Mouse (Mus musculus) kidney, adult 11 months (tissue): ENCODE measurements around the gene Car3.

Experiments used
- DNase-seq: peaks from one replicate; pipeline ENCODE4 v3.0.0; 2022

The Car3 gene

GRCm38 (mm10) chr3:14863022-14863711, at the start of gene Car3:
Car3 (plus strand) TSS chr3:14863512.
- DNase-seq: no peak

DNA sequence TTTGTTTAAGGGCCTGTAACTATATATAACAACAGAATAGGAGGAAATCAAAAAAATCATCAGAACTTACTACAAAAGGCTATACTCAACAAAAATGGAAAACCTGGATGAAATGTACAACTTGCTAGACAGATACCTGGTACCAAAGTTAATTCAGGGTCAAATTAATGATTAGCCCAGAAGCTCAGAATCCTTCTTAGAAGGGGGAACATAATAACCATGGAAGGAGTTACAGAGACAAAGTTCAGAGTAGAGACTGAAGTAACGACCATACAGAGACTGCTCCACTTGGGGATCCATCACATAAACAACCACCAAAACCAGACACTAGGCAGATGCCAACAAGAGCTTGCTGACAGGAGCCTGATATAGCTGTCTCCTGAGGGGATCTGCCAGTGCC, 47.9 kb upstream of the Car3 start:
- DNase-seq: peak; percentile 8

GRCm38 (mm10) chr3:14819844-14820504, 43.3 kb upstream of the Car3 start:
- DNase-seq: no peak

DNA sequence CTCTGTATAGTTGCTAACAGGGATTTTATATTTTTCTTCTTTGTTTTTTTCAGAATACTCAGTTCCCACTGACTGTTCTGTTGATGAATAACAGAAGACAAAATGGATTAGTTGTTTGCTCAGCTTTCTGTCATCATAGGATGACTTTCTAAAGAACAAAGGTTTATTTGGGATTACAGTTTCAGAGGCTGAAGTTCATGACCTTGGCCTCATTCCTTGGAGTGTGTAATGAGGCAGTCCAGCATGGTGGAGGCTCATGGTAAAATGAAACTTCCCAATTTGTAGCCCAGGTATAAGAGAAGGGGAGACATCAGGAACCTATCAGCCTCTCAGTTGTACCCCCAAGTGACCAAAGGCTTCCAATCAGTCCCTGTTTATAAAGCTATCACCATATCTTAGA, 34.4 kb upstream of the Car3 start:
- peak; percentile 12 for DNase-seq

- DNase-seq: no peak
These were observed 32.0 kb upstream of the Car3 start for GRCm38 (mm10) chr3:14831219-14831835.

GRCm38 (mm10) chr3:14832766-14833165, 30.5 kb upstream of the Car3 start:
- peak; percentile 79 for DNase-seq

- DNase-seq: no peak
These were observed 24.4 kb upstream of the Car3 start for GRCm38 (mm10) chr3:14838936-14839335.

DNA sequence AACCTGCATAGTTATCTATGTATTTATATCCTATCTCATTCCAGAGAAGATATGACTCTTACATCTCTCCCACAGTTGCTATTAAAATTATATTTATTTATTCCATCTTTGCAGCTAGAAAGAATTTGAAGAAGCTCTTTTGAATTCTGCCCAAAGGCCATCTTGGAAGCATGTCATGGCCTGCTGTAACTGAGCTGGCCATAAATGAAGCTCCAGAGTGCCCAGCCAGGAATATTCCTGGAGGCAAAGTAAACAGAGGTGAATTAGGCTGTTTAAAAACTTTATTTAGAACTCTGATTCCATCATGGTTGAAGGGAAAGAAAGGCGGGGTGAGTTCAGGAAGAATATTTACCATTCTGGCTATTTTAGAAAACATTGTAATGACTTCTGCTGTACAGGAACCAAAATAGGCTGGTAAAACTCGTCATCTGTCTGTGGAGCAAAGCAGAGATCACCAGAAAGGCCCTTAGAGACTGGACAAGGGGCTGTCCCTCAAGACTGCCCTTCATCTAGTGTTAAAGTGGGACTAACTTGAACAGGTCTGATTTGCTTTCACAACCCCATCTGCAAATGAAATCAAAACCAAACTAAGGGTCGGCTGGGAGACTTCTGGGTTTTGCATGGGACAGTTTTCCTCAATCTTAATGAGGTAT, 23.7 kb upstream of the Car3 start:
- no peak for DNase-seq

GRCm38 (mm10) chr3:14848587-14849254, 14.6 kb upstream of the Car3 start:
- DNase-seq: no peak

DNA sequence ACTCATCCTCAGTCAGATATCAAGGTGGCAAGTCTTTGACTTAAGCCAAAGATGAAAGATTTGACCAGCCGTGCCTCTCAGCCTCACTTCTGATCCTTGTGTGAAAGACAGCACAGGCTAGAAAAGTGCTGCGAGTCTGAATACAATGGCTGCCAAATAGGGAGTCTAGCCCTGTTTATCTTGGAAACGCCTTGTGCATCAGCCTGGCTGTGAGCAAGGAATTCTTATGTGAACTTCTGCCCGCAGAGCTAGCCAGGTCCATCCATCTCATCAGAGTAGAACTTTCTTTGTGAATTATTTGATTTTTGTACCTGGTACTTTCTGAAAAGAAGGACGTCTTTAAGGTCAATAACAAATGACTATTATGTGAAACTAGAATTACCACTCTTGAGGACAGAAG, 9.3 kb upstream of the Car3 start:
- no peak for DNase-seq

GRCm38 (mm10) chr3:14854446-14854845, 8.9 kb upstream of the Car3 start:
- DNase-seq: no peak

DNA sequence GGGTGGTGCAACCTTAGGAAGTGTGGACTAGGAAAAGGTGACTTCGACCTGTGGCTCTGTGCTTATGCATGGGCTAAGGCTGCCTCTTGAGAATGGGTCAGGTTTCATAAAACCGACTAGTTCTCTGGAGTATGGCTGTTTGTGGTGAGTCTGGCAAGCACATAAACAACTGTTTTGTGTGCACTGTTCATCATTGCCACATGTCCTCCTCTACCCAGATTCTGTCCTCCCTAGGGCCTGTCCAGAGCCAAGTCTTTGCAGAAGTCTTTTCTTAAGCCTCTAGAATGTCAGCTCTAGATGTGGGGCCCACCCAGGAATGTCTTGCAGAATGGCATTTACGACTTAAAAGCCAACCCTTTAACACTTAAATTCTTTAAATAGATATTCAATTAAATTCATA, 5.4 kb upstream of the Car3 start:
- no peak for DNase-seq

GRCm38 (mm10) chr3:14860291-14860690, 3.0 kb upstream of the Car3 start:
- DNase-seq: no peak

DNA sequence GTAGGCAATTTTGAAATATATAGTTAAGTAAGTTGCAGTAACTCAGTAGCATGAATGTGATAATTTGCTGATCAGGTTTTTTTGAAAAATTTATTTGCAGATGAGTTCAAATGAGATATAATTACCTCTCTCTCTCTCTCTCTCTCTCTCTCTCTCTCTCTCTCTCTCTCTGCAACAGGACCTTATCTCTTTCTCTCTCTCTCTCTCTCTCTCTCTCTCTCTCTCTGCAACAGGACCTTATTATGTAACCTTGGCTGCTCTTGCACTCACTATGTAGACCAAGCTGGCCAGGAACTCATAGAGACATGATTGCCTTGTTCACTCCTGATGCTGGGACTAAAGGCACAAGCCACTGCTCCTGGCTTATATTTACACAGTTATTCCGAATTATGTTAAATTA, 2.1 kb upstream of the Car3 start:
- no peak for DNase-seq

GRCm38 (mm10) chr3:14861787-14862186, 1.5 kb upstream of the Car3 start:
- DNase-seq: no peak

- no peak for DNase-seq
These were observed 674 bp upstream of the Car3 start for GRCm38 (mm10) chr3:14862654-14863021.

GRCm38 (mm10) chr3:14863922-14864321, 610 bp downstream of the Car3 start:
- DNase-seq: no peak

DNA sequence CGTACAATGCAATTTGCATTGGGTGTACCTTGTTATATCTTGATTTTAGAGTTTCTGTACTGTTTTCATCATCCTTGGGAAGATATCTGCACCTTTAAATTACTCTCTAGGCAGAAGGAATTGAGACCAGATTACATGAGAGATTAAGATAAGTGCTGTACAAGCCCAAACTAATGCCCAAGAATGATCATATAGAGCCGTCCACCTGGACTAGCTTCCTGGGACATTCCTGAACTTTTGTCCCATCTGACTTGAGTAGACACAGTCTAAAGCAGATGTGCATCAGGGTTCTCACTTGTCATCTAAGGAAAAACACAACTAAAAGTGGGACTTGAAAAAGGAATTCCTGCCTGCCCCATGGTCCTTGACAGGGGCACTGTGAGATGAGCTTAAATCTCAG, 2.6 kb downstream of the Car3 start:
- DNase-seq: no peak

- DNase-seq: peak; percentile 61
These were observed 6.5 kb downstream of the Car3 start for GRCm38 (mm10) chr3:14869779-14870178.

- DNase-seq: no peak
These were observed 7.2 kb downstream of the Car3 start for GRCm38 (mm10) chr3:14870528-14870927.

DNA sequence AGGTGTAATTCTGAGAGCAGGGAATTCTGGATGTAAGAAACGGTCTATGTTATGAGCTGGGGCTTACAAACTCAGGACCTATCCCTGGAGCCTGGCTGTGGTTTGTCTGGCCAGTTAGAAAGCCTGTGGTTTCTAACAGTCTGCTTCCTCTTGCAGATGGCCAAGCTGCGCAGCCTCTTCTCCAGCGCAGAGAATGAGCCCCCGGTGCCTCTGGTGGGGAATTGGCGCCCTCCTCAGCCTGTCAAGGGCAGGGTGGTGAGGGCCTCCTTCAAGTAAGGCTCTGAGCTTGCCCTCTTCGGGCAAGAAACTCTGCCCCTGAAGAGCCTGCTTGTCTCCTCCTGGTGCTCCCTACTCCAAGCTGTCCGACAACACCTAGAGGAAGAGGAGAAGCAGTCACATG, 8.1 kb downstream of the Car3 start:
- peak; percentile 26 for DNase-seq

DNA sequence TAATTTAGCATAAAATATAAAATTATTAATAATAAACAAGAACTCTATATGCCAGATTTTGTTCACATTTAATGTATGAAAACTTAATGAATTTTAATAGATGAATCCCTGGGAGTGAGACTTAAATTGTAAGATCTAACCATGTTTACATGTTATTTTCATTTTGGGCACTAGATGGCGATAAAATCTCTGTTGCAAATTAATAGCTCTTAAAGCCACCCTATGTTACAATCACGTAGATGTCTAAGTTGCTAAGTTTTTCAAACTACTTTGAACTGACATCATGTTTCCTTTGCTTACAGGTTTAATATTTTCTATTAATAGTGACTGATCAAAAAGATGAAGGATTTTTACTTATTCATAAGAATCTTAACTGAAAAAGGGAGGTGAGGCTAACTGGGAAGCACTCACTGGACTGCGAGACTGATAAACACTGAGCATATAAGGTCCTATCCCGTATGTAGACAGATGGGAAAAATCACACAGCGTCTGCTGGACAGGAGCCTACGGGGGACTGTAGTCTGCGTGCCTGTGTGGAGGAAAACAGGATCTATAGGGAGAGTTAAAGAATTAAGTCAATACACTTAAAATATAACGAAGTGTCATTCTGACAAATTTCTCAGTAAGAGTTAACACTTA, 11.2 kb downstream of the Car3 start:
- DNase-seq: no peak
